Mouse (Mus musculus) spleen, postnatal 10 days (tissue): ENCODE data around the gene Sde2.
A peak's percentile ranks its signal among the peaks of the same experiment; 100 is the strongest.

Source experiments
- DNase-seq, 2 experiments: peaks; one replicate each; pipeline ENCODE4 v3.0.0; 2021 to 2022; ENCODE audit warnings: low spot score in 2 of 2

The Sde2 gene

DNA sequence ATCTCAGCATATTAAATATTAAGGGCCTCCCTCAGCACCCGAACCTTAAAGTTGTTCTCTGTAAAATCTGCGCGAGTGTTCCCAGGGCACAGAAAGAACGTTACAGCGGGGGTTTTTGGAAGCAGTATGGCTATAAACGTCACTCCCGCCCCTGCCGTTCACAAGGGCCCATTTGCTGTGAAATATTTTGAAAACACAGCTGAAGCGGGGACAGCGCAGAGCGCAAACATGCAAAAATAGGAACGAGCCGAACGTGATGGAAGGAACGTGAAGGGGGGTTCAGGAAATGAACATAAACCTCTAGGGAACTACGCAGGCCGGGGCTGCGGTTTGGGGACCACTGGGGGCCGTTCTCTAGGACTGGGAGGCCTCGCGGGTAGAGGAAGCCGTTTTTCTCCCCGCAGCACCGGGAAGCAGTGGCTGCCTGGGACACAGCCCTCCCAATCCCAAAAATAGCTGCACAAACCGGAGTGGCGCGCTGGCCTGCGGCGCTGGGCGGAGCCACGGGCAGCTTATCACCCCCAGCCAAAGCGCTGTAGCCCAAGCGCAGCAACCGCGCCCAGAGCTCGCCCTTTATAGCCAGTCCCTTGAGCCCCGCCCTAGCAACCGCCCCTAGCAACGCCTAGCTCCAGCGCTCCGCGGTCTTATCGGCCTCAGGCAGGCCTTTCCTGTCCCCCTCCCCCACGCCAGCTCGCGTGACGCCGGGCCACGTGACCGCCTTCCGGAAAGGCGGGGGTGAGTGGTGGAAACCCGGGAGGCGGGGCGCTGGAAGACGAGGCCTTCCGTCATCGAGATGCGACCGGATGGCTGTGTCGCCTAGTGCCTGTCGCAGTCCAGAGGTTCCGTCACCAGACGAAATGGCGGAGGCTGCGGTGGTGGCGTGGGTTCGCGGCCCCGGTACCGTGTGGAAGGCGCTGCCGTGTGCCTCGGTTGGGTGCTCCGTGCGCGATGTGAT lies at the start of gene Sde2:
Gene Sde2 (plus strand): TSS at position 812 of the 955 bp plus-strand sequence.
- peak; percentile 100 for DNase-seq

DNA sequence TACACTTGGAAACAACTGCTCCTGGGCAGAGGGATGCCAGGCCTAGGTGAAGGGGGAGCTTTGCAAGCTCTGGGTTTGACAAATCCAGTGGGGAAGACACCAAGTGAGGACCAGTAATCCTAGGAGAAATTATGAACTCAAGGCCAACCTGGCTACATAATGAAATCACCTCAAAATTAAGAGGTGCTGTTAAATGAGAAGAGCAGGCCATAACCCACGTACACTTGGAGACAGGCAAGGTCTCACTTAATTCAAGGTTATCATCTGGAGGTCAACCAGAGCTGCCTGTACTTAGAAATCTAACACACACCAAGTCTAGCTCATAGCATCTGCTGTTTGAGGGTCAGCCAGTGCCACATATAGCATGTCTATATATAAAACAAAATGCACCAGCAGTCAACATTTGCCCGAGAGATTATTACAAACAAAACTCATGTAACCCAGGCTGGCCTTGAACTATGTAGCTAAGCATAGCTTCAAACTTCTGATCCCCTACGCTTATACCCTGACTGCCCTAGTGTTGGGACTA lies 49.4 kb upstream of the Sde2 start:
- no peak for DNase-seq

DNA sequence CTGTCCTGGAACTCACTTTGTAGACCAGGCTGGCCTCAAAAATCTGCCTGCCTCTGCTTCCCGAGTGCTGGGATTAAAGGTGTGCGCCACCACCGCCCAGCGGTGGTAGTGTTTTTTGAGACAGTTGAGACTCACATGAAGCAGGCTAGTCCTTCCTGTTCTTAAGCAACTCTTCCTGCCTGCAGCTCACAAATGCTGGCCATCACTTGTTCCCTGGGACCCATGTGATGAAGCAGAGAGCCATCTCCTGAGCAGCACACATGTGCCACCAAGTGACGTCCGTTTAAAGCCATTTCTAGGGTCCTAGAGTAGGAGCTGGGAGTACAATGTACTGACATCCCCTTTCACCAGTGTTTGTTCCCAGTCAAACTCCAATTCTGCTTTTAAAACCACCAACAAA lies 47.0 kb upstream of the Sde2 start:
- DNase-seq = no peak

DNA sequence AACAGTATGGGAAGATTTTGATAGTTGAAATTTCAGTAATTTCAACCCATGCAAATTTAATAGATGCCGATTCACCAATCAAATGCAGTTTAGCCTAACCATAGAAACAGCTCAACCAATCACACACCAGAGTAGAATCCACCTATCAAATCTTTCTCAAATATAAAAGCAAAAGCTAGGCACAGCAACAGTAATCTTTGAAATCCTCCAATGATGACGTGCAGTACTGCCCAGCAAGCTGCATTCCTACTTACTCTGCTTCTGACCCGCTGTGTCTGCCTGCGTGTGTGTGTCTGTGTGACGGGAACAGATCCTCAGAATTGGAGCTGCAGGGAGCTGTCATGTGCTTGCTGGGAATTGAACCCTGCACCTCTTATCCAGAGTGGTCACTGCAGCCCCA lies 42.1 kb upstream of the Sde2 start:
- DNase-seq = no peak

DNA sequence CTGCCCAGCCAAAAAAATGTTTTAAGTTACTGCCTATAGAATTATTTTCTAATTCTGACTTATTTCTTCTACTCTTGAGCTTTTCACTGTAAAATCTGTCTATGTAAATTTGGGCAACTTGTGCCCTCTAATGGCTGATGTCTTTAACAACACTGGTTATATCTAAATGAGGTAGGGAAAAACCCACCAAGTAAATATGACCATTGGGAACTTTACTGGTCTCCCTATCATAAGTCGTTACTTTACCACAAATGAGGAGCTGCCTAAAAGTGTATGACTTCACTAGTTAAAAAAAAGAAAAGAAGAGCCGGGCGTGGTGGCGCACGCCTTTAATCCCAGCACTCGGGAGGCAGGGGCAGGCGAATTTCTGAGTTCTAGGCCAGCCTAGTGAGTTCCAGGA lies 40.0 kb upstream of the Sde2 start:
- no peak for DNase-seq

DNA sequence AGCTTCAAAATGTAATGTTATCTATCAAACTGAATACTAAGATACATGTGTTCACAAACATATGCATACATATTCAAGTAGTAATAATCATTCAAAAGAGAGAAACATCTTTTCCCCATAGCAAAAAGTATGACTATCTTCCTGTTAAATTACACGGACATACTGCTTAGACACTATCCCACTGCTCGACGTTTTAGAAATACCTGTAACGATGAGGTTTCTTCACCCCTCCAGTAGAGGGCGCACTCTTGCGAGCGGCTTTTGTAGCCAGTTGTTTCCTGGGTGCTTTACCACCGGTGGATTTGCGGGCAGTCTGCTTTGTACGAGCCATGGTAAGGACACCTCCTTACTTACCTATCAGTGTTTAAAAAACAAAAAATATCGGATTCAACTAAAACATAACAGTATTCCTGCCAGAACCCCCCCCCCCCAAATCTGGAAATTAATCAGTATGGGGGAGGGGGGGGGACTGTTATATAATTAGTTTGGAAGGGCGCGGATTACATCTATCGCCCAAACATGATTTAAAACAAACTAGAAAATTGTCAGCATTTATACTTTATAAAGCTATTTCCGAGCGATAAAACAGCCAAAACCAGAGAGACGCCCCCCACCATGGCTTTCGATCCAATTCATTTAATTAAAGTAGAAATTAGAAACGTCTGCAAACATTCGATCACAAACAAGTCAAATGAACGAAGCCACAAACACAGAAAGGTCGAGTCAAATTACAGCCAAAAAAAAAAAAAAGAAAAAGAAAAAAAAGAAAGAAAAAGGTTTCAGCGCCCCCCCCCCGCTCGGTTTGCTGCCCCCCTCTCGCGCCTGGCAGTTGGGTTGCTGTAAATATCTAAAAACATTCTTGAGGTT lies 39.1 kb upstream of the Sde2 start:
- DNase-seq = peak in 1 of 2 experiments; percentile 59

DNA sequence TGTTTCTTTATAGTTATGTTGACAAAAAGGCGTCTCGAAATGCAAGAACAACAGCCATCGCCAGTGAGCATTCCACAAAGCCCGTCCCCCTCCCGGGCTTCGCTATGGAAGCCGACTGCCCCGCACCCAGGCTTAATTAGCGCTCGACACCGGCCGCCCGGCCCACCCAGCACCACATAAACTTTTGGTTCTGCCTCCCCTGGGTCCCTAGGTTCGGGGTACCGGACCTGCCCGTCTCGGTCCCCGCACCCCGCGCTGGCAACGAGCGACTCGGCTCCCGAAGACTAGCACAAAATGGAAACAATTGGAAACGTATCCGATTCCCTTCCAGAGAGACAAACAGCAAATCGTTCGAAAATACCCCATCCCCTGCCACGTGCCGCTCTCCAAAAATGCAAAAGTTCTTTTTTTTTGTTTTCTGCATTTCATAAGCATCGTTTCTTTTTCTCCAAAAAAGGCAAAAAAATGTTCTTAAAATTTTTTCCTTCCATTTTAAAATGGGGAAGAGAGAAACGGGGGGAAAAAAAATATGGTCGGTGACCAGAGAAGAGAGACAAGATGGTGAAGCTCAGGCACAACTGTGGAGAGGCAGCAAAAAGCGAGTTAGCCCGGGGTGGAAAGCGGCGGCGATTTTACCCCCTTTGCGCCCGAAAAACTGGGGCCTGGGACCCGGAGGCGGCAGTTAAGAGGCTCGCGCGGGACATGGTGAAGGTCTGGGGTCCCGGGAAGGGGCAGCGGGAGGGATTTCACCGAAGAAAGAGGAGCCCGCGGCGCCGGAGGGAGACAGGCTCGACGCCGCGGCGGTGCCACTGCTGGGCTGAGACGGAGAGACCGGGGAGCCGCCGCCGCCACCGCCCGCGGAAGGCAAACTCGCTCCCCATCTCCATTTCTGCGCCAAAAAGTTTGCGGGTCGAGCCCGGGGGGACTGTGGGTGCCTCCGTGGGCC lies 38.2 kb upstream of the Sde2 start:
- peak; percentile 71 to 80 for DNase-seq

DNA sequence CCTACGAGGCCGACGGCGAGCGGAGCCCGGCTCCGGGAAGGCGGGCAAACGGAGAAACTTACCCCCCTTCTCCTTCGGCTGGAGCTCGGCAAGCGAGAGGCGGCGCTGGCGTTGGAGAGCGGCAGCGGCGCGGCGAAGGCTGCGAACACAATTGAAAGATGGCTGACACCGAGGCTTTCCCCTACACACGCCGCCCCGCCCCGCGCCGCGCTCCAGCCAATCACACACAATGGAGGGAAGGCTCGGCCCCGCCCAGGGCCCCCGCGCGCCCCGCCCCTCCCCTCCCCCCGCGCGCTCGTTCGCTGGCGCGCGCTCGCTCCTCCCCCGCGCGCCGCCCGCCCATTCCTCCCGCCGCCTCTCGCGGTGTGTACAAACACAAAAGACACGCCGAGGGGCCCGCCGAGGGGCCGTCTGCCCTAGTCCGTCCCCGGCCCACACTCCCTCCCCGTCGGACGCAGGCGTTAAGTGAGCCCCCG lies 37.5 kb upstream of the Sde2 start:
- peak; percentile 97 for DNase-seq

DNA sequence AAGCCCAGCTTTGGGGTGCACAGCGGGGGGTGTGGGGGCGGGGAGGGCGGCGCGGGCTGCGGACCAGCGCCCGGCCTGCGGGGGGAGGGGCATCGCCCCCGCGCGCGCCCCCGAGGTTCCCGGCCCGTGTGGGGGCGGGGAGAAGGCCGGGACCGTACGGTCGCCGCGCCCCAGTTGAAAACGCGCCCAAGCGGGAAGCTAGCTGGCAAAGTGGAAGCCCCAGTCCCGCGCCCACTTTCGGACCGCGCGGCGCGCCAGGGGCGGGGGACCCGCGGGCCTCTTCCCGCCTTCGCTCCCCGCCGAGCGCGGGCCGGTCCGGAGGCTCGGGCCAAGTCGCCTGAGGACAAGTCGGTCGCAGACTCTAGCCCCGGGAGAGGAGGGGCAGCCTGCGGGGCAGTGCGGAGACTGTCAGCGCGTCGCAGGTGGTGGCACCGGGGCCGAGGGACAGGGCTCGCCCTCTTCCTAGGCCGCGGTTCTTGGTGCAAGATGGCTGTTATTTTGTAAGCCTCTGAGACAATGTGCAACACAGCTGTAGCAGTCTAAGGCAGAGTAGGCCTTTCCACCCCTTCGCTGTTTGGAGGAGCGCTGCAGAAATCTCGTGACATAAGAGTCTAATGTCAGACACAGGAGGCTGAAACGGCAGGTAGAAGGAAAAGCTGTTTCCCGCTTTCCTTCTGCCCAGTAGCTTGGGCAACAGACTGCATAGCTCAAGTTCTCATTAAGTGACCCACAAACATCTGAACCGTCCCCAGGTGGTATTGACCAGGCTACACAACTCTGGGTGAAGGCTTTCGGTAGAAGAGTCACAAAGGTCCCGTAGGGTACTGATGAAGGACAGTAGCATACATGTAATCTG lies 36.8 kb upstream of the Sde2 start, which contains the start of gene H3f3a:
Gene H3f3a (minus strand): TSS at position 59 of the 856 bp plus-strand sequence.
- DNase-seq = peak; percentile 92 to 94

DNA sequence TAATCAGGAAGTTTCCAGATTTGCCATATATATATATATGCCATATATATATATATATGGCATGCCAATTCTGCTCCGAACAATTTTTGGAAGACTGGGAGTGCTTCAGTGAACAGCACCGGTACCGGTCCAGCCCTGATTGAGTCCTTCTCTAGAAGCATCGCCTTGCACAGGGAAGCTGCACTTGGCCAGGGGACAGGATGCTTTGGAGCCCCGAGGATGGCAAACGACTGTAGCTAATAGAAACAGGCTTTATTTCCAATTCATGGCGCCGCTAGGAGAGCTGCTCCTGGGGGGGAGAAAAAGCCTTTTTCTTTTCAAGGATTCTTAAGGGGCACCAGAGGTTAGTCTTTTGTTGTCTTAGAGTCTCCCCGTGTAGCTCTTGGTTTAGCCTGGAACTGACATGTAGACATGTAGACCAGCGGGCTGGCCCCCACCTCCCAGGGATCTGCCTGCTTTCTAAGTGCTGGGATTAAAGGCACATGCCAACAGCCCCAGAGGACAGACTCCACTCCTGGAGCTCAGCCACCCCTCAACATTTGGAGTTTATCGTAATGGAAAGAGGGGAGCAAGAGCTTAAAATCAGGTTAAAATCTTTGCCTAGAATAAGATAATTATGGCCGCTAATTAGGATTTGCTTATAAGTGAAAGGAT lies 35.4 kb upstream of the Sde2 start:
- peak; percentile 17 to 21 for DNase-seq

DNA sequence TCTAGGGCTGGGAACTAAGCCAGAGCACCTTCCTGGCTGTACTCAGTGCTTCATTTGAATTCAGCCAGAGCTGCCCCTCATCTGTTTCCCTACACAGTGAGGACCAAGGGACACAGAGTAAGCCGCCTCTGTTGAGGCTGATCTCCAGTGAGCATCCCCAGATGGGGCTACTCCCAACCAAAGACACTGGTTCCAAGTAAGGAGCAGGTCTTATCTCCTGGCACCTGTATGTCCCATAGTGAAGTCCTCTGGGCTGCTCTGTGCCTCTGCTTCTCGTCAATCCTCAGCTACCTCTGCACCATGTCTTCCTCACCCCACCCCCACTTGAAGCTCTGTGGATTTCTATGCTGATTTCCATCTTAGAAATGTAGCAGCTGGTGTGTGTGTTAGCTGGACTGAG lies 32.9 kb upstream of the Sde2 start:
- peak; percentile 55 to 58 for DNase-seq

DNA sequence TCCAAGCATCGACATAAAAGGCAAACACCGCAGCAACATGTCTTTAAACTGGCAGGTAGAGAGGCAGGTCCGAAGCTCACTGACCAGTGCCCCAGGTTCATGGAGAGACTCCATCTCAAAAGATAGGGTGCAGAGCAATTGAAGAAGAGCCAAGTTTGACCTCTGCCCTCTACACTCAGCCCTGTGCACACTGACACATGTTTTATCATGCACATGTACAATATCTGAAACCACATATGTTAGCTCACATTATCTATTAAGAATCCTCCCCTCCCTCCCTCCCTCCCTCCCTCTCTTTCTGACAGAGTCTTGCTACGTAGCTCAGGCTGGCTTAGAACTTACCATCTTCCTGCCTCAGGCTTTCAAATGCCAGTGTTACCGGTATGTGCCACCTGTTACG lies 29.8 kb upstream of the Sde2 start:
- no peak for DNase-seq

DNA sequence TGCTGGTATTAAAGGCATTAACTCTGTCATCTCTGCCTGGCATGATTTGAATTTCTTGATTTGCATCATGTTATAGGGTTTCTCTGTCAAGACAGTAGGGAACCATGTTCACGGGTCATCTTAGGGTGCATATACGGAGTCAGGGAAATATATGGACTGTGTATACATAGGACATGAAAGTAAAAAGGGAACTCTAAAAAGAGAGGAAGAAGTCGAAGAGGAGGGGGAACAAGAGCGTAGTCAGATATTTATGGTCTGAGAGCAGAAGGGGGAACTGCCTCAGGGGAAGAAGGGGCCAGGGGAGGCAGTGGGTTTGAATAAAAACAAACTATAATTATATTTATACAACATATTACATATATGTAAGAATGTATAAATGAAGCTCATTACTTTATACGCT lies 28.7 kb upstream of the Sde2 start:
- DNase-seq = no peak

DNA sequence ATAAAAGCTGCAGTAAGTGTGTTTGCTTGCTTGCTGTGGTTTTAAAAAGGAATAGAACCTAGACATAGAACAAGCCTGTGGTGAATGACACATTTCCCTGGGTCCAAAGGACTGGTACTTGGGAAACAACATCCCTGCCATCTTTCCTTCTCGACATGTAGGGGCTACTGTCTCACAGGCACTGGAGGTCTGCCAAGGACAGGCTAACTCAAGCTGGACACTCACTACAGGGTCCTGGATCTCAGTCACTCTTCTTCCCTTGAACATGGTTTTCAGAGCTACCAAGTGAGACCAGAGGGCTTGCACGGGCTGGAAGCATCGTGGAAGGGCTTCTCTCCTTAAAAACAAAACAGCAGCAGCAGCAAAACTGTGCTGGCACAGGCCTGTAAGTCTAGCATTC lies 27.2 kb upstream of the Sde2 start:
- DNase-seq = no peak

DNA sequence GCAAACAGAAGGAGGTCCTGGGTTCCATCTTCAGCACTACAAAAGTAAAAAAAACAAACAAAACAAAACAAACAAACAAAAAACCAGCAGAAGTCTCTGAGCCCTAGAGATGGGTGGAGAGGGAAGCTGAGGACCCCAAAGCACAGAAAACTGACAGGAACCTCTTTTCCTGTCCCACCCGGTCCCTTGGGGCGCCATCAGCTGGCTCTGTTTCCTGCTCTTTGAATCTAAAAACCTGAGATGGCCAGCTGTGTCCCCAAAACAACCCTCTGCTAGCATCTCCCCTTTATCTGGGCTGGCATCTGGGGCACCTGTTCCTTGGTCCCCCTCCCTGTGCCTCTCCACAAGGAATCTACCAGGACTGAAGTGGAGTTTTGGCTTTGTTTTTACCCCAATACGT lies 26.2 kb upstream of the Sde2 start:
- DNase-seq = peak in 1 of 2 experiments; percentile 79

DNA sequence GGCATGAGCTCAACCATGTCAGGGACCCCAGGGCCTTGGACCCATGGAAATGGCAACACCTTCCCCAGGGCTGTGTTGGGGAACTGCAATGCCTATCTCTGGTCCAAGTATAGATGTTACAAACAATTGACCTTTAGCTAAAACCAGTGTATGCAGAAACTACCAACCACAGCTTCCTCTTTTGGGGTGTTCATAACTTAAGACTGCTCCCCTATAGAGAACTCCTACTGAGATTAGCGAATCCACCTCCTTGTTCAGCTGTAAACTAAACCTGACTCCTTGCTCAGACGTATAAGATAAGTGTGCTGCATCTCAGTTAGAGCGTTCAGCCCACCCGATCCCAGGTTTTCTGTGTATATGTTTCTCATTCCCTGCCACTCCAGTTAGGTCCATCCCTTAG lies 24.3 kb upstream of the Sde2 start:
- DNase-seq = peak in 1 of 2 experiments; percentile 36

DNA sequence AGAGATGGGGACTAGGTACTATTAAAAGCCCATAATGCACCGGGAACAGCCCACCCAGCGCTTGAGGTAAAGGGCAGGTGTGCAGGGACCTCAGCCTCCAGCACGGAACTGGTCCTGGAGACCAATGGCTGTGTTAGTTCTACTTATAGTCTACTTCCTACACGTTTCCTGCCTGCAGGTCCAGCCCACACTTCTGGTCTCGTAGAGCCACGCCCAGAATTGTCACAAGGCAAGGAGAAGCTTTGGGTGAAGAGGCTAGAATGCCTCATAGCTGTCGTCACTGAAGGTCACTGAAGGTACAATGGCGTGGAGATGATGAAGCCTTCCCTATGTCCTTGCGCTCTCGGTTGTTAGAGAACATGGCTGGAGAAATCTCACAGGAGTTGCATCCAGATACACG lies 21.2 kb upstream of the Sde2 start:
- peak; percentile 41 to 66 for DNase-seq

DNA sequence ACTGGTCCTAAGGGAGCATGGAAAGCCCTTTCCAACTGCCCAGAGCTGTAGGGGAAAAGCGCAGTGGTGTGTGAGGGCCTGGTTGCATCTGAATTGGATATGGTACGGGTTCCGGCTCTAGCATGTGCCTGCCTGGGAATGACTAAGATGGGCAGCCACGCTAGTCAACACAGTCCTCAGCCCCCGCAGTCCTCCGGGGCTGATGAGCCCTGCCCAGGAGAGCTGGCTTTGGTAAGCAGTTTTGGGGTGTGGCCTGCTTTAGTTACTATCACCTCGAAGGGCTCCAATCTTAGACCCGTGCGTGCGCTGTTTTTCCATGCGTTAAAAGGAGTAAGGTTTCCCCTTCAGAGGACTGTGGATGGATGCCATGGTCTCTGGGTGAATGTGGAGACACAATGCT lies 20.8 kb upstream of the Sde2 start:
- DNase-seq = peak in 1 of 2 experiments; percentile 63

DNA sequence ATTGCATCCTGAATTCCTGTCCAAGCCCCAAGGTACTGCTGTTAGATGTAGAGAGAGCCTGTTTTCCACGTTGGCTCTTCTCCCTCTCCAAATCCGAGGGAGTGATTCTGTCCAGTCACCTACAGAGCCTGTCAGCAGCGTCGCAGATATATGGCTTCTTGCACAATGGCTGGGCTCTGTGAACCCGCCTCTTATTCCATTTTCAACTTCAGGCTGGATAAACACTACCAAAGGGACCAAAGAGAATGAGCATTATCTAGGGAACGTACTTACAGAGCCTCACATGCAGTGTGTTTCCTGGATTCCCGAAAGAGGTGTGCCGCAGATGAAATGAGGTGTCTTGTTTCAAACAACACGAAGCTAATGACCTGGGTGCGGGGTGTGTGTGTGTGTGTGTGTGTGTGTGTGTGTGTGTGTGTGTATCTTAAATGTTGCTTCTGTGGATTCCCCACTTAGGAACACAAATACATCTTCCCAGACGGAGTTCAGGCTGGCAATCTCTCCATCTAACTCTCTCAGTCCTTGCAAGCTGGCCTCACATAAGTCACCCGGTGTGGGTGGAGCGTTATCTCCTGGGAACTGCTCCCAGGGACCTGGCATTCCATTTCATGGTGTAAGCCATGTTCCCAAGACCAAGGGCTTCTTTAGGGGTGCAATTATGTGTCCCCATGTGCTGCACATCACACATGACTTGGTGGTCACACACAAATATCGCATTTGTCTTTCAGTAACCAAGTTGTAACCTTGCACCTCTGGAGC lies 20.2 kb upstream of the Sde2 start:
- no peak for DNase-seq
